Mouse (Mus musculus): Measurements from ENCODE around the gene Fxyd6.

The Fxyd6 gene

GRCm38 (mm10) chr9:45370117-45370561 is at the start of gene Fxyd6:
TSS of gene Fxyd6 (plus strand) at chr9:45370185.
- DNase-seq (ENCODE audit: low read depth in 2 of 2, low spot score in 2 of 2): no peak

- DNase-seq (ENCODE audit: low read depth in 2 of 2, low spot score in 2 of 2): no peak
Measured at GRCm38 (mm10) chr9:45321465-45321864, 48.5 kb upstream of the Fxyd6 start.

- DNase-seq (ENCODE audit: low read depth in 2 of 2, low spot score in 2 of 2): no peak
Measured at GRCm38 (mm10) chr9:45321946-45322430, 48.0 kb upstream of the Fxyd6 start.

GRCm38 (mm10) chr9:45326390-45326789 is 43.6 kb upstream of the Fxyd6 start:
- no peak for DNase-seq (ENCODE audit: low read depth in 2 of 2, low spot score in 2 of 2)

GRCm38 (mm10) chr9:45328263-45328662 is 41.7 kb upstream of the Fxyd6 start:
- DNase-seq (ENCODE audit: low read depth in 2 of 2, low spot score in 2 of 2): no peak

- no peak for DNase-seq (ENCODE audit: low read depth in 2 of 2, low spot score in 2 of 2)
Measured at GRCm38 (mm10) chr9:45329577-45329976, 40.4 kb upstream of the Fxyd6 start.

GRCm38 (mm10) chr9:45337406-45337805 is 32.6 kb upstream of the Fxyd6 start:
- DNase-seq (ENCODE audit: low read depth in 2 of 2, low spot score in 2 of 2): no peak

GRCm38 (mm10) chr9:45343066-45343465 is 26.9 kb upstream of the Fxyd6 start:
- no peak for DNase-seq (ENCODE audit: low read depth in 2 of 2, low spot score in 2 of 2)

GRCm38 (mm10) chr9:45345516-45345915 is 24.5 kb upstream of the Fxyd6 start:
- DNase-seq (ENCODE audit: low read depth in 2 of 2, low spot score in 2 of 2): no peak

- no peak for DNase-seq (ENCODE audit: low read depth in 2 of 2, low spot score in 2 of 2)
Measured at GRCm38 (mm10) chr9:45346276-45346675, 23.7 kb upstream of the Fxyd6 start.

- DNase-seq (ENCODE audit: low read depth in 2 of 2, low spot score in 2 of 2): no peak
Measured at GRCm38 (mm10) chr9:45348560-45348959, 21.4 kb upstream of the Fxyd6 start.

- DNase-seq (ENCODE audit: low read depth in 2 of 2, low spot score in 2 of 2): no peak
Measured at GRCm38 (mm10) chr9:45349181-45349580, 20.8 kb upstream of the Fxyd6 start.

GRCm38 (mm10) chr9:45349851-45350250 is 20.1 kb upstream of the Fxyd6 start:
- DNase-seq (ENCODE audit: low read depth in 2 of 2, low spot score in 2 of 2): no peak

- DNase-seq (ENCODE audit: low read depth in 2 of 2, low spot score in 2 of 2): no peak
Measured at GRCm38 (mm10) chr9:45355192-45355591, 14.8 kb upstream of the Fxyd6 start.

- DNase-seq (ENCODE audit: low read depth in 2 of 2, low spot score in 2 of 2): no peak
Measured at GRCm38 (mm10) chr9:45358356-45358755, 11.6 kb upstream of the Fxyd6 start.

GRCm38 (mm10) chr9:45362051-45362461 is 7.9 kb upstream of the Fxyd6 start:
- DNase-seq (ENCODE audit: low read depth in 2 of 2, low spot score in 2 of 2): no peak

- DNase-seq (ENCODE audit: low read depth in 2 of 2, low spot score in 2 of 2): no peak
Measured at GRCm38 (mm10) chr9:45363639-45364214, 6.3 kb upstream of the Fxyd6 start.

GRCm38 (mm10) chr9:45367716-45368115 is 2.3 kb upstream of the Fxyd6 start:
- DNase-seq (ENCODE audit: low read depth in 2 of 2, low spot score in 2 of 2): no peak

GRCm38 (mm10) chr9:45368341-45368901 is 1.6 kb upstream of the Fxyd6 start:
- no peak for DNase-seq (ENCODE audit: low read depth in 2 of 2, low spot score in 2 of 2)

- no peak for DNase-seq (ENCODE audit: low read depth in 2 of 2, low spot score in 2 of 2)
Measured at GRCm38 (mm10) chr9:45370616-45371336, 791 bp downstream of the Fxyd6 start.

GRCm38 (mm10) chr9:45371337-45371707 is 1.3 kb downstream of the Fxyd6 start:
- no peak for DNase-seq (ENCODE audit: low read depth in 2 of 2, low spot score in 2 of 2)

- DNase-seq (ENCODE audit: low read depth in 2 of 2, low spot score in 2 of 2): no peak
Measured at GRCm38 (mm10) chr9:45373896-45374295, 3.9 kb downstream of the Fxyd6 start.
